ENCODE assay signal across 46 mouse cellular contexts in the genomic region with DNA sequence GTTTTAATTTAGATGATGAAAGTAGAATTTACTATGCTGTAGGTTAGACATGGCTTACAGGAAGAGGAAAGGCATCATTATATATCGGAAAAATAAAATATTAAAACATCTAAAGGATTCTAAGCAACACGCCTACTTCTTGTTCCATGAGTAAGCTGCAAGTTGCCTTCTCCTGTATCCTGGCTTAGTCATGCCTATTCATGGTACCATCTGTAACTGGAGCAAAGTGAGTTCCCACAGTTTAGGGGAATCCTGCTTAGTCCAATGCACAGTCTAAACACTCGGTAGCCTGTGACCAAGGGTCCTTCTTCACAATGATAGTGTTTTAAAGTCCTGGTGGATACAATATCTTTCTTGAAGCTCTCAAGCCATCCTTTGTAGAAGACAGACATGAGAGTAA. TPM values are rescaled to one million over a fixed set of nuclear protein-coding genes. Genes with fewer than 3 reads are reported as not detected.
"Had no signal": no experiment of that assay in that cellular context is flagged by ENCODE, and none has a peak within 500 bp of the region (broad histone marks: within the 10 kb centered on the region; RNA-seq: fewer than 3 reads in every experiment).

No protein-coding gene starts in this region.

- DNase-seq: left cerebral cortex, postnatal 4 days; liver; liver, embryonic 13.5 days; liver, postnatal 0 days; lung, adult 18-20 months; lung, adult 2 months; lung, embryonic 14.5 days; lung, postnatal 10 days; lung, postnatal 14 days; lung, postnatal 36 days; lung, postnatal 4 days; midbrain, embryonic 14.5 days had no signal

- H3K27me3 ChIP-seq: limb, embryonic 12.5 days; limb, embryonic 13.5 days; limb, embryonic 15.5 days; liver, embryonic 12.5 days; liver, embryonic 13.5 days; liver, embryonic 15.5 days; lung, embryonic 15.5 days; midbrain, embryonic 12.5 days; midbrain, embryonic 13.5 days; midbrain, embryonic 15.5 days; neural tube, embryonic 12.5 days had no signal

- ATAC-seq: liver, embryonic 12.5 days; liver, postnatal 0 days; lung, postnatal 0 days; midbrain, embryonic 13.5 days; midbrain, embryonic 15.5 days; midbrain, embryonic 16.5 days had no signal

- H3K9me3 ChIP-seq: limb, embryonic 10.5 days; limb, embryonic 12.5 days; limb, embryonic 13.5 days; limb, embryonic 15.5 days; liver, embryonic 12.5 days; liver, embryonic 13.5 days; liver, embryonic 15.5 days; lung, embryonic 15.5 days; megakaryocyte, embryonic 14.5 days; midbrain, embryonic 10.5 days; midbrain, embryonic 12.5 days; midbrain, embryonic 13.5 days; midbrain, embryonic 15.5 days; neural tube, embryonic 12.5 days had no signal

- H3K4me2 ChIP-seq: limb, embryonic 12.5 days; limb, embryonic 13.5 days; limb, embryonic 15.5 days; liver, embryonic 11.5 days; liver, embryonic 12.5 days; liver, embryonic 13.5 days; liver, embryonic 15.5 days; lung, embryonic 14.5 days; lung, embryonic 15.5 days; midbrain, embryonic 12.5 days; midbrain, embryonic 13.5 days; midbrain, embryonic 15.5 days; neural tube, embryonic 12.5 days had no signal

- H3K27ac ChIP-seq: limb, embryonic 10.5 days; limb, embryonic 12.5 days; limb, embryonic 13.5 days; limb, embryonic 15.5 days; liver, embryonic 12.5 days; liver, embryonic 13.5 days; liver, embryonic 14.5 days; liver, embryonic 15.5 days; lung, embryonic 15.5 days; macrophage; midbrain, embryonic 12.5 days; midbrain, embryonic 13.5 days; midbrain, embryonic 15.5 days; neural tube, embryonic 12.5 days had no signal

- H3K4me3 ChIP-seq: limb, embryonic 10.5 days; limb, embryonic 12.5 days; limb, embryonic 13.5 days; limb, embryonic 15.5 days; liver, embryonic 12.5 days; liver, embryonic 13.5 days; liver, embryonic 15.5 days; lung, embryonic 15.5 days; megakaryocyte, embryonic 14.5 days; midbrain, embryonic 10.5 days; midbrain, embryonic 12.5 days; midbrain, embryonic 13.5 days; midbrain, embryonic 15.5 days; myocyte; neural tube, embryonic 12.5 days had no signal

- H3K9ac ChIP-seq: limb, embryonic 12.5 days; limb, embryonic 13.5 days; limb, embryonic 15.5 days; liver, embryonic 12.5 days; liver, embryonic 13.5 days; liver, embryonic 14.5 days; liver, embryonic 15.5 days; liver, postnatal 0 days; lung, embryonic 14.5 days; lung, embryonic 15.5 days; midbrain, embryonic 12.5 days; midbrain, embryonic 13.5 days; midbrain, embryonic 15.5 days; neural tube, embryonic 12.5 days had no signal

- H3K4me1 ChIP-seq: limb, embryonic 13.5 days; limb, embryonic 15.5 days; liver, embryonic 12.5 days; liver, embryonic 13.5 days; liver, embryonic 15.5 days; lung, embryonic 15.5 days; midbrain, embryonic 13.5 days; midbrain, embryonic 15.5 days; neural tube, embryonic 12.5 days had no signal

RNA-seq across cellular contexts. Expression of a gene that starts 37.5 kb away (rescaled TPM):
- total RNA-seq: left cerebral cortex, adult 8-10 months; left cerebral cortex, postnatal 10 days; left cerebral cortex, postnatal 14 days; left cerebral cortex, postnatal 25 days; left cerebral cortex, postnatal 36 days; left cerebral cortex, postnatal 4 days; liver, adult 2 months; megakaryocyte progenitor cell, adult 5-6 weeks; megakaryocyte, adult 5-6 weeks; megakaryocyte-erythroid progenitor cell, adult 5-6 weeks; monocyte, adult 5-6 weeks had no signal
- polyA plus RNA-seq: limb, embryonic 10.5 days; limb, embryonic 11.5 days; limb, embryonic 12.5 days; limb, embryonic 13.5 days; limb, embryonic 14.5 days; limb, embryonic 15.5 days; liver, adult 2 months; liver, embryonic 11.5 days; liver, embryonic 12.5 days; liver, embryonic 13.5 days; liver, embryonic 14.5 days; liver, embryonic 15.5 days; liver, embryonic 16.5 days; liver, postnatal 0 days; lung, adult 2 months; lung, embryonic 14.5 days; lung, embryonic 15.5 days; lung, embryonic 16.5 days; lung, postnatal 0 days; macrophage; midbrain, embryonic 10.5 days; midbrain, embryonic 12.5 days; midbrain, embryonic 13.5 days; midbrain, embryonic 14.5 days; midbrain, embryonic 15.5 days; midbrain, embryonic 16.5 days; neural tube, embryonic 11.5 days; neural tube, embryonic 12.5 days had no signal

RNA-seq across cellular contexts. Expression of a gene that starts 51.1 kb away (rescaled TPM):
- total RNA-seq: left cerebral cortex, adult 8-10 months; left cerebral cortex, postnatal 10 days; left cerebral cortex, postnatal 14 days; left cerebral cortex, postnatal 25 days; left cerebral cortex, postnatal 36 days; left cerebral cortex, postnatal 4 days; liver, adult 2 months; megakaryocyte progenitor cell, adult 5-6 weeks; megakaryocyte, adult 5-6 weeks; megakaryocyte-erythroid progenitor cell, adult 5-6 weeks; monocyte, adult 5-6 weeks had no signal
- polyA plus RNA-seq: limb, embryonic 10.5 days; limb, embryonic 11.5 days; limb, embryonic 12.5 days; limb, embryonic 13.5 days; limb, embryonic 14.5 days; limb, embryonic 15.5 days; liver, adult 2 months; liver, embryonic 11.5 days; liver, embryonic 12.5 days; liver, embryonic 13.5 days; liver, embryonic 14.5 days; liver, embryonic 15.5 days; liver, embryonic 16.5 days; liver, postnatal 0 days; lung, adult 2 months; lung, embryonic 14.5 days; lung, embryonic 15.5 days; lung, embryonic 16.5 days; lung, postnatal 0 days; macrophage; midbrain, embryonic 10.5 days; midbrain, embryonic 12.5 days; midbrain, embryonic 13.5 days; midbrain, embryonic 15.5 days; midbrain, embryonic 16.5 days; neural tube, embryonic 11.5 days; neural tube, embryonic 12.5 days had no signal
